Mouse (Mus musculus) thymus, adult 2 months (tissue): ENCODE results near the gene Lig4.

Experiments used
- CTCF ChIP-seq: fragments of 200-500 bp; IDR thresholded peaks from 2 replicates; pipeline ENCODE4 v1.5.1; 2012; ENCODE audit warnings: mild to moderate bottlenecking, control low read depth, low read length, moderate library complexity, borderline replicate concordance; ENCODE audit not compliant: control insufficient read depth, poor library complexity, insufficient read depth; ENCODE audit errors: extremely low read depth
- POLR2A ChIP-seq: fragments of 200-500 bp; IDR thresholded peaks from 2 replicates; pipeline ENCODE4 v1.6.1; 2012; ENCODE audit warnings: mild to moderate bottlenecking, low read length, control low read depth, moderate library complexity; ENCODE audit not compliant: control insufficient read depth, poor library complexity, insufficient read depth; ENCODE audit errors: extremely low read depth

DNA sequence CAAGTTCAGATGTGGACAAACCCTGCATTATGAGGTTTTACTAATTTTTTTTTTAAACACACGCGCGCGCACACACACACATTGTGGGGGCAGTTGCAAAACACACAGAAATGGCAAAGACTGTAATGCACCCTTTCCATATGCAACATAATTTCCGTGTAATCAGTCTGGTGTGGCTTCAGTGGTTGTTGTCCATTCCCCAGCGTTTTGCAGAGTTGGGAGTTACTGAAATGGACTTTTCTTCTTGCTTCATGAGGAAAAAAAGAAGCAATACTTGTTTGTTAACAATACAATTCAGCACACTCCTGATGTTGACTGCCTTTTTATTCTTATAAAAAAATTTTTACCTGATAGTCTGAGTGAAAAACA lies 30.2 kb upstream of the Lig4 start:
- TF ChIP-seq POLR2A (no peak), CTCF (no peak)
